Mouse (Mus musculus): ENCODE measurements around the gene Ccz1.
"Not testable (repeated sequence)": the region's sequence is repeated elsewhere in the genome, so short reads cannot be mapped to it uniquely, and the experiment has no call there.

Ccz1 gene

DNA sequence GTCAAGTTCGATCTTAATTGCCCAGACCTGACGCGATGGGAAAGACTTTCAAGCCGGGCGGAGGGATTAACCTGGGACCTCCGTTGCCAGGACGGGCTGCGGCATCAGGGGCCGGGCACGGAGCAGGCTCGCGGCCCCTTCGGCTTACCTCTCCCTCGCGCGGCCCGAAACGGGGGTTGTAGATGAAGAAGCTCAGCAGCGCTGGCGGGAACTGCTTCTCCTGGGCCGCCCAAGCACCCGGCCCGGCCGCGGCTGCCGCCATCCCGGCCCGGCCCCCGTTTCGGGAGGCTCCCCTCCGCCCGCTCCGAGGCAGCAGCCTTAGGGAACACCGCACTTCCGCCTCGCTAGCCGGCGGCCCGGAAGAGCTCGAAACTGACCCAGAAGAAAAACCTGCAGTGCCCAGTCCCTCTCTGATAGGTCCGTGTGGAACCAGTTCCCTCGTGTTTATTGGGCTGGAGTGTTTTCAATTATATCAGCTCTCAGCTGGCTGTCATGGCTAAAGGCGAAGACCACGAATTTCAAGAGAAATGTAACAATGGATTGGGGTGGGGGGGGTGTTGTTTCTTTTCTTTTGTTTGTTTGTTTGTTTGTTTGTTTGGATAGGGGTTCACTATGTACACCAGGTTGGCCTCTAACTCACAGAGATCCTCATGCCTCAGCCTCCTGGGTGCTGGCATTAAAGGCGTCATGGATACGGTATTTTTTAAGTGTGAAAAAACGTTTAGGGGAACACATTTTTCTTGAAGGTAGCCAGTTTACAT lies at the start of gene Ccz1:
Gene Ccz1 (minus strand): TSS at position 327 of the 761 bp plus-strand sequence.
- in situ Hi-C loops (cut with MboI), result no loop called here

DNA sequence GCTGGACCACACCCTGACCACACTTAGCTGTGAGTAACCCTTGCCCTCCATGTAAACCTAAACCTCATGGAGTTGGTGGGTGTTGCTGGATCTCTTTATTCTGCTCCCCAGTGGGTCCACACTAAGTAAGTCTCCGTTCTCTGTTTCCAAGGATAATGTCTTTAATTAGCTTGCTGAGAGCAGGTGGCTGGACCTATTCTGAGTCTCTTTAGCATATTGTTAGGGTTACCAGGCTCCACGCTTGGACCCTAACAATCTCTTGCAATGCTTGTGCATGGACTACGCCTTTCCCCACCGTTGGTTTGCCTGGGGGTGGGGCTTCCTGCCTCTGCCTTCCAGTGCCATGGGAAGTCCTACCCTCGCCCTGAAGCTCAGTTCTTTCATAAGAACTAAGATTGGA lies 49.4 kb upstream of the Ccz1 start:
- in situ Hi-C loops (cut with MboI), result no loop called here

DNA sequence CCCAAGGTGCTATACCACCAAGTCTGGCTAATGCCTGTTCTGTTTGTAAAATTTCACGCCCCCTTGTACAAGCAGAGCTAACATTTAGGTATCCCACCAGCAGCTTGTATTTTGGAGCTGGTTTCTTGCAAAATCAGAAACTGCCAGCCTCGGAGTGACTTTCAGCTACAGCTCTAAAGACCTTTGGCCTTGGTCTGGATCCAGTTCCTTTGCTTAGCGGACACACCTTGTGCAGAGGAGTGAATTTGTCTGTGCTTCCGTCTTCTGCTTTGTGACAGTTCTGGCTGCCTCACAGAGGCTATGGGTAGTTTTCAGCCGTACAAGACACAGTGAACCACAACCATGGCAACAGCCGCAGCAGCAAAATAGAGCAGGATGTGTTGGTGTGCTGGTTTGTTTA lies 39.7 kb upstream of the Ccz1 start:
- in situ Hi-C loops (cut with MboI), result no loop called here

DNA sequence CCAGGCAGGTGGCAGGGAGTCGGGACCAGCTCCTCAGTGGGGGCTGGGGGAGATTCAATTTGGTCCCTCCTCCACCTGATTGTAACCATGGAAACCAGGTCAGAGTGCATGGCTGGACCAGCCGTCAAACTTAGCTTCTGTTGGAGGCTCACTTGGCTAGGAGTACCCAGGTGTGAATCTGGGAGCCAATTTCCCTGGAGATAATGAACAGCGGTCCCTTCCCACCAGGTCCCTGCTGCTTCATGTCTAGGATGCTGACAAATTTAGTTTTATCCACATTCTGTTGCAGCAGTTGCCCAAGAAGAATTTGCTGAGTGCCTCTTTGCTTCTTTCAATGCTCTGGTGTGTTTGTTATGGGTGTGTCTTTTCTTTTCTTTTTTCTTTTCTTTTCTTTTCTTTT lies 38.8 kb upstream of the Ccz1 start:
- in situ Hi-C loops (cut with MboI), result no loop called here

DNA sequence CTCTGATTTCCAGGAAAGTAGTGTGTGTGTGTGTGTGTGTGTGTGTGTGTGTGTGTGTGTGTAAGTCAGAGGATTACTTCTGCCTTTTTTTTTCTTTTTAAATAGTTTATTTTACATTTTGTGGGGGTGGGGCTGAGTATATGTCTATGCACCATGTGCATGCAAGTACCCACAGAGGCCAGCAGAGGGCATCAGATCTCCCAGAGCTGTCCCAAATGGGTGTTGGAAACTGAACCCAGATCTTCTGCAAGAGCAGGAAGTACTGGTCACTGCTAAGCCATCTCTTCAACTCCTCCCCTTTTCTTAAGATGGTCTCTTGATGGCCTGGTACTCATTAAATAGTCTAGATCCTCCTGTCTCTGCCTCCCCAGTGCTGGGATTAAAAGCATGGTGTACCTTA lies 36.6 kb upstream of the Ccz1 start:
- in situ Hi-C loops (cut with MboI), result no loop called here

DNA sequence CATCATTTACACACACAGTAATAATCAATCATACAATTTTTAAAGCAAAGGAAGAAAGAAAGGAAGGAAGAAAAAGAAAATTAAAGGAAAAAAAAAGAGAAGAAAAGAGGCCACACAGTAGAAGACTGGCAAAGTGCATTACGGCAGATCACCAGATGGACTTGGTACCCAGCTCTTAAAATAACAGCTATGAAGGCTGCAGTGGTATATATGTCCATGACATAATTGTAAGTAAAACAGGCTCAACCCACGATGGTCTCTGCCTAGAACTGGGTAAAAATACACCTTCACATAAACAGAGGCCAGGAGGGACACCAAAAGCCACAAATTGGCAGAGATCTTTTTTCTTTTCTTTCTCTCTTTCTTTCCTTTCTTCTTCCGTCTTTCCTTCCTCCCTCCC lies 35.2 kb upstream of the Ccz1 start:
- in situ Hi-C loops (cut with MboI), result loop anchor here (25.0 kb wide), 1 partner anchor 687 kb away; no protein-coding TSS in a partner anchor

DNA sequence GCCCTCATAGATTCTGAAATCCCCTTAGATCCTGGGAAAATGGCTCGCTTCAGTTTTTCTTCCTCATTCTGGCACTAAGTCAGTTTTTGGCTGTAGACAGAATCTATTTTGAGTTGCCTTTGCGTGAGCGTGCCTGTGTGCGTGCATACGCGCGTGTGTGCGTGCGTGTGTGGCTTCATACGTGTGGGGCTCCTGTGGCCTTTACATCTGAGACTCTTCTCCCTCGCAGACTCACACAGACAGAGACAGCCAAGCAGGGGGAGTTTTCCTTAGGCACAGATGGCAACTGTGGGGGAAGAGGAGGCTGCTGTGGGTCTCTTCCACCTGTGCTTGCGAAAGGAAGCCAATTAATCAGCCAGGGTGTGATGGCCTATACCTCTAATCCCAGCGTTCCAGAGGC lies 32.6 kb upstream of the Ccz1 start:
- in situ Hi-C loops (cut with MboI), result loop anchor here (25.0 kb wide), 1 partner anchor 690 kb away; no protein-coding TSS in a partner anchor

DNA sequence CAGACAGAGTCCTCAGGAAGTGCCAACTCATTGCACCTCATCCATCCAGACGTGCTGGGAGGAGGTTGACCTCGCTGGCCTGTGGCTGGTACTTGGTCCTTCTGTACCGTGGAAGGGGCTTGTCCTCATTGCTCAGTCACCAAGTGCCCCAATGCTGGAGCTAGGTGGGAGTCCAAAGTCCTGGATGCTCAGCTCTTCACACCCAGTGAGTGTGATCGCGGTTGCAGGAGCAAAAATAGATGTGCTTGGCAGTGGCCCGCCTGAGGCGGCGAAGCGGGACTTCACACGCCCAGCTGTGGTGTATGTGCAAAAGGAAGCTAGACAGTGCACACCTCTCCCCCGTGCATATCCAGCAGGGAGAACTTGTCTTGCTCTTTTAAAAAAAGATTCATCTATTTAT lies 28.5 kb upstream of the Ccz1 start:
- in situ Hi-C loops (cut with MboI), result loop anchor here (5.0 to 25.0 kb wide), 2 partner anchors 114 to 694 kb away; no protein-coding TSS in a partner anchor

DNA sequence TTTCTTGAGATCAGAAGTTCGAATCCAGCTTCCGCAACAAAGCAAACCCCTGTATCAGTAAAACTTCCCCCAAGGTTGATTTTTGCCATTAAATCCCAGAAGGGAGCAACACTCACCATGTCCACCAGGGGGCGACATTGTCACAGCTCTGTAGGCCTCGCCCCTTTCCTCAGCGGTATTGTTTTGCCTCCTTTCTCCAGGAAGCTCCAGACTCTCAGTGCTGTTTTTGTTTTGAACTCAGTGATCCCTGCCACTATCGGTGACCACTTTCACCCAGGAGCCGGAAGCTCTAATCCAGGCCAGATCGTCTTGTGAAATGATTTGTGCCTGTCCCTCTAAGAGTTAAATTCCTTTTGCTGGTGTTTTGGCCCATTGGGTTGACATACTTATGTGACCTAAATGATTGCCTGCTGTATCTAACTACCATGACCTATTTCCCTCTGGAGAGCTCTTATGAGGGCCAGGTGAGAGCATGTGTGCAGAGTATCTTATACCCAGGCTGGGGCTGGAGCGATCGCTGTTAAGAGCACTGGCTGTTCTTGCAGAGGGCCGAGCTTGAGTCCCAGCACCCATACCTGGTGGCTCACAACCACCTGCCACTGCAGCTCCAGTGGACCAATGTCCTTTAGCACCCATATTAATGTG lies 26.2 kb upstream of the Ccz1 start:
- in situ Hi-C loops (cut with MboI), result loop anchor here (5.0 to 25.0 kb wide), 2 partner anchors 116 to 696 kb away; no protein-coding TSS in a partner anchor

DNA sequence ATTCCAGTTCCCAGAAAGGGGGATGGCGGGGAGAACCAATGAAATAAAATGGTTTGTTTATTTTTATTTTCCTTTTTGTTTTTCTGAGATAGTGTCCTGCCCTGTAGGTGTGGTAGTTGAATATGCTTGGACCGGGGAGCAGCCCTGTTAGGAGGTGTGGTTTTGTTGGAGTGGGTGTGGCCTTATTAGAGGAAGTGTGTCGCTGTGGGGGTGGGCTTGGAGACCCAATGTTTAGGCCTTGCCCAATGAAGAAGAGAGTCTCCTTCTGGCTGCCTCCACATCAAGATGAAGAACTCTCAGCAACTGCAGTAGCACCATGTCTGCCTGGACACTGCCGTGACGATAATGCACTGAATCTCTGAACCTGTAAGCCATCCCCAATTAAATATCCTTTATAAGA lies 25.2 kb upstream of the Ccz1 start:
- in situ Hi-C loops (cut with MboI), result loop anchor here (5.0 to 25.0 kb wide), 2 partner anchors 117 to 697 kb away; no protein-coding TSS in a partner anchor

DNA sequence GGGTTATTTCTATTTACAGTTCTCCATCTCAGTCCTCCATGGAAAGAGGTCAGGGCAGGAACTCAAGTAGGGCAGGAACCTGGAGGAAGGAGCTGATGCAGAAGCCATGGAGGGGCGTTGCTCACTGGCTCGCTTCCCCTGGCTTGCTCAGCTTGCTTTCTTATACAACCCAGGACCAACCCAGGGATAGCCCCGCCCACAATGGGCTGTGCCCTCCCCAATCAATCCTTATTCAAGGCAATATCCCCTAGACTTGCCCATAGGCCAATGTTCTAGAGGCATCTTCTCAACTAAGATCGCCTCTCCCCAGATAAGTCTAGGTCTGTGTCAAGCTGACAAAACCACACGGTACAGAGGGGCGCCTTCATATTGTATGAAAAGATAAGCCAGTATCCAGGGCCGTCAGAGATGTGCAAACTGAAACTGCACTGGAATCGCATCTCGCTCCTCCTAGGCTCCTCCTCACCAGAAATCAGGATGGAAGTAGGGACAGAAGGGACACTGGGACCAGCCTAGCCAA lies 24.5 kb upstream of the Ccz1 start:
- in situ Hi-C loops (cut with MboI), result loop anchor here (25.0 kb wide), 1 partner anchor 698 kb away; no protein-coding TSS in a partner anchor

DNA sequence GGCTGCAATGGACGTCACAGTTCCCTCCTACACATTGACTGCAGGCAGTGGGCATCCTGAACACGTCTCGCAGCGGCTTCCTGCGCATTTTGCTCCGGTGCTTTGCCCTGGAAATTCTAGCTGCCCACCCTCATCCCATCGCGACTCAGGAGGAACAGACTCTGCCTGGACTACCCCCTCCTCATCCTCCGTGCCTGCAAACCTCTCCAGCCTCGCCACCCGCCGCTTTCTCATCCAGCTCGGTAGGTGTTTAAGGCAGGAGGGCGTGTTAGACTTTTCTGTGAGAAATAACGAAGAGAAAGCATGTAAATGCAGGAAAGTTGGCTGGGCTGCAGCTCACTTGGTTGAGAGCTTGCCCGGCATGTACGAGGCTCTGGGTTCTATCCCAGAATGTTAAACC lies 22.3 kb upstream of the Ccz1 start:
- in situ Hi-C loops (cut with MboI), result loop anchor here (25.0 kb wide), 1 partner anchor 700 kb away; no protein-coding TSS in a partner anchor

DNA sequence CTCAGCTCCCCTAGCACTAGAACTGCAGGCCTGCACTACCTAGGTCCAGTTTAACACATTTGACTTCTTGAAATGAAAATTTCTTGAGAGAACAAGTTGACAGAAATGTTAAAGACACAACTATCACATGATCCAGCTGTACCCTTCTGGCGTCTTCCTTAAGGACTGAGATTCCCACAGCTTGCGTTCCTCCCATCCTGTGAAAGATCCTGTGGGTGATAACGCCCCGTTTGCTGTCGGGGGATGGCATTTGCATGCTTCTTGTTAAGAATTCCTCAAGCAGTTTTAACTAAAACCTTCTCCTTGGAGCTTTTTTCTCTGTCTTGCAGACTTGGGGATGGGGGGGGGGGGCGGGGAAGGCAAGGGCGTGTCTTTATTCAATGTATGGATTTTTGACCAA lies 19.9 kb upstream of the Ccz1 start:
- in situ Hi-C loops (cut with MboI), result loop anchor here (25.0 kb wide), 1 partner anchor 703 kb away; no protein-coding TSS in a partner anchor

DNA sequence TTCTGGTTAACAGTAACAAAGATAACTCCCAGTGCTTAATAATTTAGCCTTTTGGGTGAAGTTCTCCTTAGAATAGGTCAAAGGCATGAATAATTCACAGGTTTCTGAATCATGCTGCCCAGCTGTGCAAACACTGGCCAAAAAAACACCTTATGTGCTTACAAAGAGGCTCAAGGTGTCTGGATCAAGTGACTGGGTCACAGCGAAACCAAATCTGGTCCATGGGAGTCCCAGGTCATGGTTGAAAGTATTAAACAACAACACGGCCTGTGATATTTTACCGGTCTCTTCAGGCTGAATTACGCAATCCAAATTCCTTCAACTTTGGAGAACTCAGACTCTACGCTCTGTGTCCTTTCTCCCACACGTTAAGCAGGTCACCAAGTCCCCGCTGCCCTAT lies 17.8 kb upstream of the Ccz1 start:
- in situ Hi-C loops (cut with MboI), result loop anchor here (25.0 kb wide), 1 partner anchor 705 kb away; no protein-coding TSS in a partner anchor

DNA sequence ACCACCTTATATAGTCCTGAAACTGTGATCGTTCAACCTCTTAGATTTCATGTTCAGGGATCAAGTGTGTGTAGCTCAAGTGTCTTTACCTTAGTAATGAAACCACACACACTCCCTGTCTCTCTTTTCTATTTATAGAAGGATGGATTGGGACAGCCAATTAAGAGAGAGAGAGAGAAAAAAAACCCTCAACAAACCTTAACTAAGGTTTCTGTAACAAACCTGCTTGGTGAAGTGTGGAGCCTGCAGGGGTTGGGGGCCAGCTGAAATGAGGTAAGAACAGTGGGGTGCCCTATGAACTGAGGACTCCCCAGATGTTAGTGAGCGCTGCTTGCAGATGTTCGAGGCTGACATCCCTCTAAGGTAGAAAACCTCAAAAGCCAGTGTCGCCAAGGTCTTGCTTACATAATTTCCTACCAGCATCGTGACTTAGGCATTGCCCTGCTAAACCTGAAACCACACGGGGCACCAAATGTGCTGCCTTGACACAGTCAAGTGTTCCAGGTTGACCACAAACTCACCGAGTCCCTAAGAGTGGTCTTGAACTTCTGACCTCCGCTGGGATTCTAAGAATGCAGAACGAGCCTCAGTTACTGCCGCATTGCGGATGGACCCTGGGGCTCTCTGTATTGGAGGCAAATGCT lies 12.1 kb upstream of the Ccz1 start, which contains the start of gene Ocm:
Gene Ocm (minus strand): TSS at position 51 of the 644 bp plus-strand sequence.
- in situ Hi-C loops (cut with MboI), result loop anchor here (25.0 kb wide), 1 partner anchor 711 kb away; no protein-coding TSS in a partner anchor

DNA sequence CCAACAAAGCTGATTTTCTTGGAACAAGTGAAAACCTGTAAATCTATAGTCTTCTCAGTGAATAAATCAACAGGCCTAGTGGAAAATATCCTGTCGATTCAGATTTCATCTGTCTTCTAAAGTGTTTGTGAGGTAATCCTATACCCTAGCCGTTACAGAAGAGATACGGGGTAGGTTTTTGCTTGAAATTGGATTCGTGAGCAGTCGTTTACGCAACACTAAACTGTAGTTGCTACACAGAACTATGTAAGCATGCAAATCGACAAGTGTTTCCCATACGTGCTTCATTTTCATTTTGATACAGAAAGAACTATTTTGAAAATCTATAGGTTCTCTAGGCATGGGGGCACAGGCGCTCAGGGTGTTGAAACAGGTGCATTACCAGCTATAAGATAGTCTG lies 1.2 kb upstream of the Ccz1 start:
- in situ Hi-C loops (cut with MboI), result no loop called here

DNA sequence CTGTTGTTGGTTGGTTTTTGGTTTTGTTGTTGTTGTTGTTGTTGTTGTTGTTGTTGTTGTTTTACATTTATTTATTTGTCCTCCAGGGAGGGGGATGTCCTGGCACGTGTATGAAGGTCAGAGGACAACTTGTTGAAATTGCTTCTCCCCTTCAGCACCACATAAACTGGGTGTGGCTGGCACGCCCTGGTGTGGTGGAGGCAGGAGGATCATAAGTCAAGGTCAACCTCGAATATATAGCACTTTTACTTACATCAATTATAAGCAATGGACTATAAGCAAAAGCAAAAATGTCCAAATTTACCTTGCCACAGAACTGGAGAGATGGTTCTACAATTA lies 604 bp upstream of the Ccz1 start:
- in situ Hi-C loops (cut with MboI), result no loop called here

DNA sequence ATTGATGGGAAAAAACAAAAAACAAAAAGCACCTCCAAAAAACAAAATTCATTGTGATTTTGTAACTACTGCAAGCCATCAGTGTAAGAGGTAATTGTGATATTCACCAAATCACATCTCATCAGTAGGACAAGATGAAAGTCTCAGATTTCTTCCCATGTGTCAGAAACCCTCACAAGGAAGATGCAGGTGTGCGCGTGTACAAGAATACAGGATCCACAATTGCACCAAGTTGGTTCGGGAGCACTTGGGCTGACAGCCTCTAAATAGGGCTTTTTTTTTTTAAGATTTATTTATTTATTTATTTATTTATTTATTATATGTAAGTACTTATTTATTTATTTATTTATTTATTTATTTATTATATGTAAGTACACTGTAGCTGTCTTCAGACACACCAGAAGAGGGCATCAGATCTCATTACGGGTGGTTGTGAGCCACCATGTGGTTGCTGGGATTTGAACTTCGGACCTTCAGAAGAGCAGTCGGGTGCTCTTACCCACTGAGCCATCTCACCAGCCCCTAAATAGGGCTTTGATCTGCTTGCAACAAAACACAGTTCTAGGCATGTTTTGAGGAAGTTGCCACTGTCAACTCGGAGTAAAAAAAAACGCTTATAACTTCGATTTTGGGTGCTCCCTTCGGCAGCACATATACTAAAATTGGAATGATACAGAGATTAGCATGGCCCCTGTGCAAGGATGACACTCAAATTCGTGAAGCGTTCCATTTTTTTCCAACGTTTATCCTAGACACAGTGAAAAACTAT lies 1.1 kb downstream of the Ccz1 start:
- in situ Hi-C loops (cut with MboI), result not testable (repeated sequence)

DNA sequence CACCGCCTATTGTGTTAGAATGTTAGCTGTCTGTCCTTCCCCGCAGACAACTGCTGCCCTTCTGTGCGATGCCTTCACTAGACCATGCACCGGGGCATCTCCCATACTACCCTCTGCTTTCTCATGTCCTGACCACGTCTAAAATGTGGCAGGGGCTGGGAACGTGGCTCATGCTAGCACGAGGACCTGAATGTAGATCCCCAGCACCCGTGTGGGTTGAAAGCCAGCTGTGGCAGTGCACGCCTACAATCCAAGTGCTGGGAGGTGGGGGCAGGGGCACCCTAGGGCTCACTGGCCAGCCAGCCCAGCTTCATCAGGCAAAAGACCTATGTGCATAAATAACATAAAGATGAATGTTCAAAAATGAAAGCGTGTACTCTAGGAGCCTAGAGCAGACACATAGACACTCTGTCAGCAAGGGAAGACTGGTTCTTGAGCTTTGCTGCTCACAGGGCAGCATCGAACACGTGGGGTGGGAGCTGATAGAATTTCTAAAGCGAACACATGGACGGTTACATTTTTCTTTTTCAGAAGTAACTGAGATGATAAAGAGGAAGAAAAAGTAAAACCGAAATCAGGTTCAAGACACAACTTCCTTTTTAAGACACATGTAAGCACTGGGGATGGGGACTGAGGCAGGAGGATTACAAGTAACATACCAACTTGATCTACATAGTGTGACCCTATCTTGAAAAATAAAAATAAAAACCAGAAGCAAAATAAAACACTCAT lies 12.1 kb downstream of the Ccz1 start:
- in situ Hi-C loops (cut with MboI), result no loop called here

DNA sequence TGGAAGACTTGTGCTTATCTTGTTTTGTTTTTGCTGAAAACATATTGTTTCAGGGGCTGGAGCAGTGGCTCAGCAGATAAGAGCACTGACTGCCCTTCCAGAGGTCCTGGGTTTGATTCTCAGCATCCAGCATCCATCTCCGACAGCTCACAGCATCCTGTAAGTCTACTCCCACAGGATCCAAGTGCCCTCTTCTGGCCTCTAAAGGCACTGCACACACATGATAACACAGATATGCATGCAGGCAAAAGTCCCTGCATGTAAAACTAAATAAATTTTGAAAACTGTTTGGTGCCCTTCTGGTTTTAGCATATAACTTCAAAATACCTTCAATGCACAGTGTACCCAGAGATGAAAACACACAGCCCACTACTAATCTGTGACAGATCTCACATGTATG lies 15.3 kb downstream of the Ccz1 start:
- in situ Hi-C loops (cut with MboI), result no loop called here
